Mouse (Mus musculus): Measurements from ENCODE around the gene Ubash3b.

Gene Ubash3b

DNA sequence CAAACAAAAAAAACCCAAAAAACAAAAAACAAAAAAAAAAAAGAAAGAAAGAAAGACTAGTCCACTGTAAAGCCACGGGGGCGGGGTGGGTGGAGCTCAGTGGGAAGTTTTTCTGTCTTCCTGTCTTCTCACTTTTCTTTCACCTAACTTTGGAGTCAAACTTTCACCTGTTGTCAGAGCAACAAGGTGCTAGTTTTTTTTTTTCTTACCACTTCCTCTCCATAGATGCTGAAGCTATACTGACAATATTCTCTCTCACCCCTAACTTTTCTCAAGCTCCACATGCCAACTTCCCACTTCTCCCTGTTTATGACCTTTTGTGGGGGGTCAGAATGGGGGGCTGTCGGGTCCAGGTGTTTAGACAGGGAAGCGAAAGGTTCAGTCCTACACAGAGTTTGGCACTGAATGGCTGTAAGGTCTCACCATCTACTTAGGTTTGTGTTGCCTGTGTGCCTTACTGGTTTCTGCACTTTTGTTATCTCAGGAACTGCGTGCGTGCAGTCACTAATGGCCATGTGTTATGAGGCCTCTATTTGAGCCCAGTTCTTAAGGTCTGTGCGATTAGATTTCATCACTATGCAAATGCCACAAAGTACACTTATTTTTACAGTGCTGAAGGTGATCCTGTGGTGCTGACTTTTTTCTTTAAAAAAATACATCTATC lies 164.2 kb downstream of the Ubash3b start:
- DNase-seq (ENCODE audit: low spot score) = no peak

DNA sequence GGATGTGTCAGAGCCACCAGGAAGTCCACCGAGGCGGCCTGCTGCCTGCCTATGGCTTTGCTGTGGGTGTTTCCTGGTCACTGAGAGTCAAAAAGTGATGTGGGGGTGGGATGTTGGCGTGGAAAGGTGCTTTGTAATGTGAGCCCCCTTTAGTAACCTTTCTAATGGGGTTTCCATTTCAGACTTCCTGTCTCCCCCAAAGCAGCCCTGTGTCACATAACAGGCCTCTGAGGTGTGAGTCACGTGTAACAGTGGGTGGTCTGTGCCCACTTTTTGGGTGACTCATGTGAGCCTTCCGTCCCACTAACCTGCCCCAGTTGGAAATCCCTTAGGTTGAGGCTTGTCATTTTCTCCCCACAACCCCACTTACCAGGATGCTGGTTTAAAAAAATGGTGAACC lies 167.4 kb downstream of the Ubash3b start:
- DNase-seq (ENCODE audit: low spot score) = no peak

DNA sequence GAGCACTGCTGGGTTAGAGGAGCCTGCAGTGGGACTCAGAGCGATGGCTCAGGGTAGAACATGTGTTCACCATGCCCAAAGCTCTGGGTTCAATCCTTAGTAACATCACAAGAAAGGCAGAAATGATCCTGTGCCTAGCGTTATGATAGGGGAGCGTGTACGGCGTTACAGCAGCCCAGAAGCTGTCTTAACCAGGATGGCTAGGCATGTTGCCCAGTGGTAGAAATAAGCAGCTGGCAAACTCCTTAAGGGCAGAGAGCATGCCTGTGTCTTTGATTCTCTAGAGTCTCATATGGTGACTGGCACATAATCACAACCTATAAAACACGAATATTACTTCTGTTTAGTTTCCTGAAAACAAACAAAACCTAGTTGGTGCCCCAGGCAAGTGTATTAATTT lies 170.0 kb downstream of the Ubash3b start:
- no peak for DNase-seq (ENCODE audit: low spot score)

DNA sequence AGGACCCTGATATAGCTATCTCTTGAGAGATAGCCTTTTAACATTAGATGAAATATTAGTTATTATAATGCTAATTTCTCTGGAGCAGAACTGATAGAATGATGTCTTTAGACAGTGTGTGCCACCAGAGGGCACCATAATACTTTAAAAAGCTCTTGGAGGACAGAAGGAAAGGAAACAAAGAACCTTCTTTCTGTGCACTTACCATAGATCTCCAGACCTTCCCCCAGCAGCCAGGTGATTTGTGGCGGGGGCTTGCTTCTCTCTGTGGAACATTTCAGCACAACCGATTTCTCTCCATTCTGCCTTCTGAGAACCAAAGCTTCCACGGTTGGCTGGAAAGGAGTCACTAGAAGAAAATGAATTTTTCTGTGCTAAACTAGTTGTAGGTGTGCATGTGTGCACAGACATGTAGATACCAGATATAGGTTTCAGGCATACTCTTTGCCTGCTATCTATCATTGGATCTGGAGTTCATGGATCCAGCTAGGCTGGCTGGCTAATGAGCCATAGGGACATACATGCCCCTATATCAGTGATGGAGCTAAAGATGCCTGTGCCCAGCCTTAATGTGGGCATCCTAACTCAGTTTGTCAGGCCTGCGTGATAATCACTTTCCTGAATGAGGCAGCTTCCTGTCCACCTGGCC lies 171.4 kb downstream of the Ubash3b start:
- no peak for DNase-seq (ENCODE audit: low spot score)

DNA sequence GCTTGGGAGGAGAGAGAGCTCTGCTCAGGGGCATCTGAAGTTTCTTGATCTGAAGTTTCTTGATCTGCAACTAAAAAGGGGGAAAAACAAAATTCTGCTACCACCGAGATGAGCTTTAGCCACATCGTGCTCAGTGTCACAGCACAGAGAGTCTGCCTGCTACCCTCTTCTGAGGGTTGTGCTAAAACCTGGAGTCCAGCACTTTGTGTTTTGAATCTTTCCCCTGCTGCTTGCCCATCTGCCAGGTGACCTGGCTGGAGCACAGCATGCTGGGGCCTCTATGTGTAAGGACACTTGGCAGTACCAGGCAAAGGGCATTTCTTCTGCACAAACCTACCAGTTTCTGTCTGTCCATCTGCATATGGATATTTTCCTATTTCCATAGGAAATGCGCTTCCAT lies 177.2 kb downstream of the Ubash3b start:
- no peak for DNase-seq (ENCODE audit: low spot score)

DNA sequence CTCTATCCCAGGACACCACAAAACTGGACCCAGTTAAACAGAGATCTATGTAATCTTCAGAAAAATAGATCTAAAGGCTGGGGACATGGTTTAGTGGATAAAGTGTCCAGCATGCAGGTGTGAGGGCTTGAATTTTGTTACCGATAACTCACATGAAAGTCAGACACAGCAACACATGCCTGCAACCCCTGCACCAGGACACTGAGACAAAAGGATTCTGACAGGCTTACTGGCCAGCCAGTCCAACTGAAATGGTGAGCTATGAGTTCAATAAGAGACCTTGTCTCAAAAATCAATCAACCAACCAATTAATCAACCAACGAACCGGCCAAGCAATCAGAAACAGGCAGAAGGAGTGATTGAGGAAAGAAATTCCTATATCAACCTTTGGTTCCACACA lies 177.7 kb downstream of the Ubash3b start:
- no peak for DNase-seq (ENCODE audit: low spot score)

DNA sequence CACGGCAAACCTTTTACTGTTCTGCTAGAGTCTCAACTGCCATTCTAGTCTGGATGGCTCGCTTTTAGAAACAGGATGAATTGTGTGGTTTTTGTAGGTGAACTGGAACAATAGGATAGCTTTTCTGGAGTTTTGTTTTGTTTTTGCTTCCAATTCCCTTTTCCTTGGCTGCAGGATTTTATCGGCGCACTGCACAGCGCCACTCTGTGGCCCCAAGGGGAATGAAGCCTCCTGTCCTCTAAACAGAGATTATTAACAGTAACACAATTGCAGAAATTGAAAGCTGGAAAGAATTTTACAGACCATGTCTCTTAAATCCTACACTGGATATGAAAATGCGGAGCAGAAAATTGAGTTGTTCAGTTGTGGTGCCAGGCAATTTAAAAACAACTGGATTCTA lies 179.0 kb downstream of the Ubash3b start:
- DNase-seq (ENCODE audit: low spot score) = no peak

DNA sequence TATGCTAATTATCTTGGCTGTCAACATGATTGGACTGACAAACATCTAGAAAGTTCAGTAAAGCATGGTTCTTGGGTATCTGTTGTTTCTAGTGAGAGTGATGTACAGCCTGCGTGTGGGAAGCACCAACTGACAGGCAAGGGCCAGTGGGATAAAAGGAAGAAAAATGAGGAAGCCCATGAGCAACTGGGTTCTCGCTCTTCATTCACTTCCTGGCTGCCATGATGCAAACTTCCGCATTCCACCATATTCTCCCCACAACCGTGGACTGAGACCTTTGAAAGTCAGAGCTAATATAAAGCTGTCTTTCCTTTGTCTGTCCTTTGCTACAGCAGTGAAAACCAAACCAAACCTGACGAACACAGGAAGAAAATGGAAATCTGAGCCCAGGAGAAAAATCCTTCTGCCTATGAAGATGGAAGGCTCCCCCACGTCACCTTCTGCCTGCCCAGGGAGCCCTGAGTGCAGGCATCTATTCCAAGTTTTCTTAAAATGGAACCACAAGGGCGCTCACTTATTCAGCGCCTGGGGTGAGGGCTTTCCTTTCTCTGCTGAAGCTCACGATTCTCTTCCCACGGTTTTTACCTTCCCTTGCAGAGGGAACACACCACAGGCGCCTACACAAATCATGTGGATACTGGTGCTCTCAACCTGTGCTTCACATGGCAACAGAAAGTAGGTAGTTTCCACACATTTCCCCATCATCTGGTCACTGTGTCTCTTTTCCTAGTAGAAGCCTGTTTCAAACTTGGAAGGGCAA lies 187.3 kb downstream of the Ubash3b start:
- DNase-seq (ENCODE audit: low spot score) = no peak

DNA sequence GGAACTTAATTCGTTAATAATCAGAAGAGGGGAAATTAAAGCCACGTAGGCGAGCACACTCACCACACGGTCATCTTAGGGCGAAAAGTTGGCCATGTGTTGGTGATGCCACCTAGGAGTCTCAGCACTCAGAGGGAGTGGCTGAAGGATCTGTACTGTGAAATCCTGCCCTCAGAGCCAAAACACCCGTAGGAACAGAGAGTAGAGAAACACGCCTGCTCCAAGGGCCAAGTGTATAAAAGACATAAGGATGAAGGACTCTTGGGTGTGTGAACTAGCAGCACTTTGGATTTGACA lies 197.1 kb downstream of the Ubash3b start:
- DNase-seq (ENCODE audit: low spot score) = no peak

DNA sequence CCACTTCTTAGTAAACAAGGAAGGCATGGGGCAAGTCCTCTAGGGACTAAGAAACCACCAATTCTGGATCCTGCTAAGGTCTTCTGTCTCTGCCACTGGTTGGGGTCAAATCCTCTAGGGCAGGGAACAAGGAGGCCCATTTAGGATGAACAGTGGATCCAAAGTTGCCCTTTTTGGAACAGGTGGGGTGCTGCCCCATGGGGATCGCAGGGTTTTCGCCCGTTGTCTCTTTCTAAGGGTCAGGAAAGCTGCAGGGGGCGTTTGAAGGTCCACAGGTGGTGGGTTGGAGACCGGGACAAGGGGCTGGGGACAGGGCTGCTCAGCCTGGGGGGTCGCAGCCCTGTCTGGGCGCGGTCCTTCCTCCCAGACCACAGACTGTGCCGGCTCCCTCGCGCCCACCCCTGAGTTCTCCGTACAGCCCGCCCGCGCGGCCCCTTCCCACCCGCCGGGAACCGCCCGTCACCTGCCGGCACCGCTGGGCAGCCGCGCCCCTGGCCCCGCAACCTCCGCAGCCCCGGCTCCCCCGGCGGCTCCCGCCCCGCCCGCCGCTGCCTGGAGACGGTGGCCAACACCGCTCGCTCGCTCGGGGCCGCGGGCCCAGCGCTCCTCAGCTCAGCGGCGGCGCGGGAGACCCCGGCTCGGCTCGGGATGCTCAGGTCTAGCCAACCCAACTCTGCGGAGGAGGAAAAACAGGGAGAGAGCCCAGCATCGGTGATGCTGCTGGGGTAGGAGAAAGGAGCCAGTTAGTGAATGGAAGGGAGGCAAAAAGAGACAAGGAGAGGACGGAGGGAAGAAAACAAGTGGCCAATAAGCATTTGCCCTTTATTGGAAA lies 197.7 kb downstream of the Ubash3b start, which contains the start of gene Jhy:
TSS of gene Jhy (minus strand) at position 533 of the 832 bp plus-strand sequence.
- no peak for DNase-seq (ENCODE audit: low spot score)

DNA sequence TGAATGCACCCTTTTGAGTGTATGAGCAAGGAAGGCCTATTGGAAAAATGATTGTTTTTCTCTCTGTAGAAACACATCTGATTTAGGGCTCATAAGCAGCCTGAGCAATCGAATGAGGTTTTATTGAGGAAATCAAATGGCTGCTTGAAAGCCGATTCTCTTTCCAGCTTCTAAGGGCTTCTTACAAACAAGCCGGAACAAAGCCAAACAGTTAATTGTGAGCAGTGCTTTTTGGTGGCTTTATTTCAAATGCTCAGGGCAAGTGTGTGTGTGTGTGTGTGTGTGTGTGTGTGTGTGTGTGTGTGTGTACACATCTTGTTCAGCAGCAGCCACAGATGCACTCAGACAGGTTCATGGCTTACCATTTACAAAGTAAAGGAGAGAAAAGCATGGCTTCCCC lies 200.1 kb downstream of the Ubash3b start:
- DNase-seq (ENCODE audit: low spot score) = no peak

Measured in ovary, postnatal 10 days (tissue).